Mouse (Mus musculus): ENCODE results near the gene Mcam.

DNA sequence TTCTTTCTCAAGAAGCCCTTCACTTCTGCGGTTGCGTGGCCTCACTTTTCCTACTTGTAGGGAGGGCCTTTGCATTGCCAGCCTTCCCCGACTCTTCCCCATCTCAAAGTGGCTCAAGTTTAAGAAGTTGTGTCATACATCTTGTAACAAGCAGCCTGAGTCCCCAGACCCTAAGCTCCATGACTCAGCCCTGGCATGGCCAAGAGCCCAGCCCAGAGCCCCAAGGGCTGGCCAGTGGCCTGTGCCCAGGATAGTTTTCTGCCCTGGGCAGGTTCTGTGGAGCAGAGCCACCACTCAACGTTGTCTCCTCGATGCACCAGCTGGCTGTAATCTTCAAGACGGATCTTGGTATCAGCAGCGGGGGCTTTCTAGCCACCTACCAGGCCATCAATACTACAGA lies 29.4 kb upstream of the Mcam start:
- no peak for TF ChIP-seq CTCF (IDR thresholded peaks at IDR 0.05; ENCODE audit: control insufficient read depth, insufficient read depth, insufficient replicate concordance, low read depth, low read length)
- no peak for TF ChIP-seq POLR2A (IDR thresholded peaks at IDR 0.05; ENCODE audit: control insufficient read depth, low read depth, low read length)
